Mouse (Mus musculus) A20 (cell line): ENCODE measurements around the gene Actn2.
A peak's percentile ranks its signal among the peaks of the same experiment; 100 is the strongest.

Experiments used
- DNase-seq: peaks from one replicate; pipeline ENCODE4 v3.0.0-alpha.2; 2011; ENCODE audit warnings: low read depth, low spot score

Gene Actn2

DNA sequence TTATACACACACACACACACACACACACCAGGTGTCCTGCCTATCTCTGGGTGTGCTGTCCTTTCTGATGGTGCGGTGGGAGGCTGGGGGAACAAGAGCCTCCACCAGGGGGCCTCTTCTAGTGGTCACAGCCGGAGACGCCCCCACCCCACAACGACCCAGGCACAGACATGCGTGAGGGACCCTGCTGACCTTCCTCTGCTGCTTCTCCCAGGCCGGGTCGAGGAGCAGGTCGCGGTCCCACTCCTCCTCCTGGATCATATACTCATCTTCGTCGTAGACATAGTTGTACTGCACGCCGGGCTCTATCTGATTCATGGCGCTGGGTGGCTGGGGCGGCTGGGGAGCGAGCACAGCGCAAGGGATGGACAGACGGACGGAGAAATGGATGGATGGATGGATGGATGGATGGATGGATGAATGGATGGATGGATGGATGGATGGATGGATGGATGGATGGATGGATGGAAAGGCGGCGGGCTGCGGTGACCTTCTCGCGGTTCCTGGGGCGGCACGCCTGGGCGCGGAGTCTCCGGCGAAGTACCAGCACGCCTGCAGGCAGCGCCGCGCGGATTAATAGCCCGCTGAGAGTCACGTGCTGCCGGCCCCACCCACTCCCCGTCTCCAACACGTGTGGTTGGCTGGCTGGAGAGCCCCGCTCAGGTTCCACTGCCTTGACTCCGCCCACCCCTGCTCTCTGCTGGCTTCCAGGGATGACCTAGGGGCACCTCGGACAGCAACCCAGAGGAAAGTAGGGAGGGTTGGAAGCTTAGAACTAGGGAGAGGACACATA, at the start of gene Actn2:
TSS of gene Actn2 (minus strand) at position 578 of the 793 bp plus-strand sequence.
- no peak for DNase-seq

GRCm38 (mm10) chr13:12386286-12386685, 45.7 kb upstream of the Actn2 start:
- peak; percentile 65 for DNase-seq

- DNase-seq = no peak
Observed at GRCm38 (mm10) chr13:12384796-12385195, 44.2 kb upstream of the Actn2 start.

- DNase-seq = no peak
Observed at GRCm38 (mm10) chr13:12376778-12377177, 36.2 kb upstream of the Actn2 start.

DNA sequence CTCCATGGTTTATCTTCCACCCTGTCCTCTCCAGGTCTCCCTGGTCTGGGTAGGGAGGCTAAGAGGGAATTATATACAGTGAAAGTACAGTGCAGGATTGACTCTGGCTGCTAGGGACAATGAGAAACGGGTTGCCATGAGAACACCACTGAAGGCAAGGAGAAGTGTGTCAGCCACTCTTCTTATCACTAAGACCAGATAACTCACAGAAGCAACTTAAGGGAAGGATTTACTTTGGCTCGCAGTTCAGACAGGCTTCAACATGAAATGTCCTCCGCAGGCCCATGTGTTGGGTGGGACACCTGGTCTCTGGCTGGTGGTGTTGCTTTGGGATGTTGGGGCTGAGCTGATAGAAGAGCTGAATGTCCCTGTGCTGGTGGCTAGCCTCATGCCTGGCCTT, 32.2 kb upstream of the Actn2 start:
- DNase-seq = no peak

GRCm38 (mm10) chr13:12369930-12370329, 29.4 kb upstream of the Actn2 start:
- DNase-seq = no peak

- DNase-seq = no peak
Observed at GRCm38 (mm10) chr13:12369041-12369621, 28.6 kb upstream of the Actn2 start.

DNA sequence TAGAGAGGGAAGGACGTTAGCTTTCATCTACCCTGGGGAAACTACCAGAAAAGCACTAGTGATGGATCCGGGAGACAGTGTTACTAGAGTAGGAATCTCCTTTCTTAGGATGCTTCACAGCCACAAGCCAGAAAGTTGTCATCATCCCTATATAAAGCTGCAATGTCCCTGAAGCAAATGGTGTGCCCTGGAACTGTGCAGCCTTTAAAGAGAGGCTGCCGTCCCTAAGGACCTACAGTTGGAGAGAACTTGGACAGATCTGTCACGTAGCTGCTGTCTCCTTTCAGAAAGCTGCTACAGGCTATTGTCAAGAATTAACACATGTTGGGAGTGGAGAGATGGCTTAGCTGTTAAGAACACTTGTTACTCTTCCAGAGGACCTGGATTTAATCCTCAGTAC, 20.9 kb upstream of the Actn2 start:
- DNase-seq = no peak

DNA sequence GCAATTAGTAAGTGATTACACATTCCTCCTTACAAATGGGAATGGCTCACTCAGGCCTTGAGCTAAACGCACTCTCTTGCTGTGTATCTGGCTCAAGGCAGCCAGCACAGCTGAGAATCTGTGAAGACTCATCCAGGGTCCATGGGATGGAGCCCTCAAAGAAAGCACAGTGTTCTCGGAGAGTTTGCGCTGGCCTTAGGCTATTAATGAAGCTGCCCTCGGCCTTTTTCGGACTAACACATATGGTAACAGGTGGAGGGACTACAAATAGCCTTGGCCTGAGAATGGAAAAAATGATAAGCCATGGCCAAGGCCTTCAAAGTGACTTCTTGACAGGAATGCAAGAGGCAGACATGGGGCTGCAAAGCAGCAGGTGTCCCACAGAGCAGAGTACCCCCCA, 17.0 kb upstream of the Actn2 start:
- DNase-seq = no peak

- DNase-seq = no peak
Observed at GRCm38 (mm10) chr13:12356184-12356583, 15.6 kb upstream of the Actn2 start.

DNA sequence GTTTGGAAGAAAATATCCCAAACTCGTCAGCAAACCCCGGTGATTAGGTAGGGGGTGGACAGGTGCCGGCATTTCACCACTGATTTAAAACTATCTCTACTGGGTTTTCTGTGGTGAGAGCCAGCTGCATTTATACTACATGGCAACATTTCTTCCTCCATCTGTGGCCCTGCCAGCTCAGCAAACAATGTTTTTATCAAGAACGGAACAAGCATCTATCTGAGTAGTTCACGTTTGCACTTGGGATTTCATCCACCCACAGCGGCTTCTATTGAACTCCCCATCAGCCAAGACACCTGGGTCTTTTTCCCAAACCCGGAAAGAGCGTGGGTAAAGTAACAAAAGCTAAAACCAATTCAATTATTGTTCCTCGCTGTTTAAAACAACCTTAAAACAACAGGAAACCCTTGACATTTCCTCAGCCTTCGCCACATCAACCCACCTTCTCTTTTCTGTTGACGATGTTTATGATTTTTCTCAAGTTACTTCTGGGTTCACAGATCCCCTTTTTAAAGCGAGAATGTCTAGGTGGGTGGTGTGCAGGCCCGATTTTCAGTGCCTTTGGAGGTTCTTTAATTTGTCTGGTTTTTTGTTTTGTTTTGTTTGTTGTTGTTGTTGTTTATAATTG, 8.8 kb upstream of the Actn2 start:
- DNase-seq = no peak

DNA sequence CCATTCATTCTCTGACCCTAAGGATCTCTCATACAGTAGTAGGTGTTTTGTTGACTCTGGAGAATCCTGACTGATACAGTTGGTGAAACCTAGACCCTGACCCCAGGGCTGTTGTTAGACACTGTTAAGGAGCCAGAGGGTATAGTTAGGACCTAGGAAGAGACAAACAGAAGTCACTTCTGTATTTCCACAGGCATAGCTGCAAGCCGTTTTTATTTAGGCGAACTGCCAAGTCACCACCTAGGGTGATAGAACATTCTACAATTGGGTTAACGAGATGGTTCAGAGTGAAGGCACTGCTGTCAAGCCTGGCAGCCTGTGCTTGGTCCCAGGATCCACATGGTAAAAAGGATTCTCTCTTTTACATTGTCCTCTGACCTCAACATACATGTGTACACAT, 6.3 kb upstream of the Actn2 start:
- DNase-seq = no peak

GRCm38 (mm10) chr13:12341447-12341846, 887 bp upstream of the Actn2 start:
- peak; percentile 91 for DNase-seq

- DNase-seq = no peak
Observed at GRCm38 (mm10) chr13:12339446-12339845, 1.1 kb downstream of the Actn2 start.

DNA sequence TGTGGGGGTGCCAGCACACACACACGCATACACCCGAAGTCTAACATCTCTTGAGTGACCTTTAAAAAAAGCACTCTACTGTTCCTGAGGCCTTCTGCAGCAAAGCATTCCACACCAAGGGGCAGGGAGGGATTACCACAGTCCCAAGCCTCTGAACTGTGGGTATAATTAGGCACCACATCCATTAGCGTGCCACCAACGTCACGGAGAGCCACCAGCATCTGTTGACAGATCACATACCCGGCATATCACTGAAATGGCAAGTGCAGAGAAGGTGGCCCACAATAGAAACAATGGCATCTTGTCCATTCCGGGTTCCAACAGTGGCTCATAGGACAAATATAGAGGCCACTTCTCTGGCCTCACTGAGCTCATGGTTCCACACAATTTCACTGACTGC, 2.8 kb downstream of the Actn2 start:
- DNase-seq = no peak

DNA sequence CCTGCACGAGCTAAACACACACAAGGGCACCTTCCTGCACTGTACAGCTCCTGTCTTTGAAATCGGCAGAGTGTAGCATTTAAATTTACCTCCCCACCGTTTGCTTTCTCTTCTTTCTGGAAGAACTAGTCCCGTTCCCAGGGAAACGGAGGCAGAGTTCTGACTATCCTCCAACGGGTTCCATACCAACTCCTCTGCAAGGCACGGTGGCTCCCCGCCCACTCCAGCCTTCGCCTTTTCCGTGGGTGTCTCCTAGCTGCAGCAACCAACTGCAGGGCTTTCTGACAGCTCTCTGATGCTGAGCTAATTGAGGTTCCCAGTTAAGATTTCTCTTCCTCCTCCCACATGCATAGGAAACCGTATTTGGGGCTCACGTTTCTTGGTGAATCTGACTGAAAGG, 6.5 kb downstream of the Actn2 start:
- peak; percentile 81 for DNase-seq

- no peak for DNase-seq
Observed at GRCm38 (mm10) chr13:12331528-12331927, 9.0 kb downstream of the Actn2 start.

DNA sequence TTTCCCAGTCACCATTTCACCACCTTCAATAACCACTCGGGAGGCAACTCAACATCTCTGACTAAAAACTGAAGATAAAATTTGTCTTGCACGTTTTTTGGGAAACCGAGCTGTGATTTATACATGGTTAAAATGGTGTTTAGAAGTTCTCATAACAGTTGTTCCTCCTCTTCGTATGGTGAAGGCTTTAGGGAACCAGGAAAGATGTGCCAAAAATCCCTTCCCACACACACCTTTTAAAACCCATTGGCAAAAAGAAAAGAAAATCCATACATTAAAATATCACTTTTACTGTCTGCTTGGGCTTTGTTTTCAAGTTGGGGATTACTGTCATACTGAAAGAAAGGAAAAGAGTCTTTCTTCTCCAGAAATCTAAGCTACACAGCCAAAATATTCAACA, 12.2 kb downstream of the Actn2 start:
- no peak for DNase-seq

GRCm38 (mm10) chr13:12327577-12327976, 13.0 kb downstream of the Actn2 start:
- no peak for DNase-seq

DNA sequence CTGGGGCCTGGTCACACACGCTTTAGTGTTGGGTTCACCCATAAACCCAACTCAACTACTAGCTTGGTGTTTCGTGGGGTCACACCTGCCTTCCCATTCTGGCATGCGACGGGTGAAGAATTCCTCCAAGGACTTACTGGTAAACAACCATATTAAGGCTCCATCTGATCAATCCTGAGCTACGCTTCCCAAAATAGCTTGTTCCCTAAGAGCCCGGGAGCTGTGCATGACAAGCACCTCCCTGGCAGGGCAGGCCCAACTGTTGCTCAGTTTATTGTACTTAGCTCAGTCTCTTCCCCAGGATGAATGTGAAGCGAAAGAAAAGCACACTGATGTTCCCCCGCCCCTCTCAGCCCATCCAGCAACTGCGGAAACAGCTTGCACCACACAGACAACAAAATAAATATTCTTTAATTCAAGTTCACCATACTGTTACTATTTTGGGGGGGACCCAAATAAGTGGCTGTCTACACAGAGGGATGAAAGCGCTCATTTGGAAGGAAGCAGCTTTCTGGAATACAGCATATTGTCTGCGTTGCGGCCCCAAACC, 17.4 kb downstream of the Actn2 start:
- DNase-seq = no peak

- DNase-seq = no peak
Observed at GRCm38 (mm10) chr13:12320148-12320547, 20.4 kb downstream of the Actn2 start.

DNA sequence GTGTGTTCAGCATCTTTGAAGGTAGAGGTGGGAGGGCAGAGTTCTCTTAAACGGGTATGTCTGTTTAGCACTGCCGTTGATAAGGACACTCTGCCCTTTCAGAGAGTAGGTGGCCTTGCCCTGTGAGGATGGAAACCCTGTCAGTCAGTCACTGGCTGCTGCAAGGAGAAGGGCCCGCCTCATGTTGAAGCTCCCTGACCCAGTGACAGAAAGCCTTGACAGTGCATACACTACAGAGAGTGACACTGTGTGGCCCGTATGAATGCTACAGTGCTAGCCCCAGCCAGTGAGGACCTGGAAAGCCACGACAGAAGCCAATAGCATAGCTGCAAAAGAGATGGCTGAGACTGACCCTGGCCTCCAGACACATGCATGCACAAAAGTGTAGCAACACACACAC, 22.5 kb downstream of the Actn2 start:
- DNase-seq = no peak
